Mouse (Mus musculus) heart, postnatal 36 days (tissue): ENCODE data around the gene Gprc5b. TPM values are rescaled to one million over a fixed set of nuclear protein-coding genes. Genes with fewer than 3 reads are reported as not detected.

ENCODE experiments used
- DNase-seq, 2 experiments: peaks; one replicate each; pipeline ENCODE4 v3.0.0; 2021 to 2022
- intact Hi-C: fragments of 180-260 bp; cut with DNase I; formaldehyde crosslinking; loops from one replicate; pipeline ENCODE4 v1.15.1; 2025
- total RNA-seq, 2 experiments: library from RNA; stranded (reverse); gene quantifications; 2 replicates each; pipeline ENCODE4 v1.2.3; 2021

Gprc5b gene
- 10 to 100 TPM; 14.7 to 15.6 TPM for total RNA-seq

DNA sequence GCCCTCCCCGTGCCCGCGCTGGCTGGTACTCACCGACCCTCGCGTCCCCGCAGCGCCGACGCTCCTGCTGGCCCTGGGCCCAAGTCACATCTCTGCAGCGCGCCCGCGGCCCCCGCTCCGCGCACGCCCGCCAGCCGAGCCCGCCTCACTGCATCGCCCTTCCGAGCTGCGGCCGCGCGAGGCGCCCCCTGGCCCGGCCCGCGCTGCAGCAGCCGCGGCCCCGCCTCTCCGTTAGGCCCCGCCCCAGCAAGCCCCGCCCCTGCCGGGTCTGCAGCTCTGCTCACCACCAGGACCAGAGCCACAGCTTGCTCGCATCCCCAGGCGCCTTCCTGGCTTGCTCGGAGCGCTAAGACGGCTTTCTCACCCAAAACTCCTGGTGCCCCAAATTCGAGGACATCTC, at the start of gene Gprc5b:
TSS of gene Gprc5b (minus strand) at position 205 of the 400 bp plus-strand sequence.
- intact Hi-C loops: loop anchor here (2.0 kb wide), 3 partner anchors 18 to 140 kb away; partner anchors contain the start of gene Iqck
- peak; percentile 90 to 94 for DNase-seq

DNA sequence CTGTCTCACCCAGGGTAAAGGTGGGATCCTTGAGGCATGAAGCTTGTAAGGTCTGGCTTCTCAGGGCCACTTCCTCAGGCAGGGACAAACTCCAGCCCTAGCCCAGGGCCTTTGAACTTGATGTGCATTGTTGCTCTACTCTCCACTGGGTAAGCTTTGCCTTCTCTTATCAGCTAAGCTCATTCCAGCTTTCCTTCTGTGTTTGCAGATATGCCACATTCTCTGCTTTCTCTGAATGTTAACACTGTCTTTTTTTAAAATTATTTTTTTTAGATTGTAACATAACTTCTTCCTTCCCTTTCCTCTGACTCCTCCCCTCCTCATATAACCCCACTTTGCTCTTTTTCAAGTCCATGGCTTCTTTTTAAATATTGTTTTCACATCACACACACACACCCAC, 46.5 kb upstream of the Gprc5b start:
- no peak for DNase-seq
- intact Hi-C loops: no loop called here

DNA sequence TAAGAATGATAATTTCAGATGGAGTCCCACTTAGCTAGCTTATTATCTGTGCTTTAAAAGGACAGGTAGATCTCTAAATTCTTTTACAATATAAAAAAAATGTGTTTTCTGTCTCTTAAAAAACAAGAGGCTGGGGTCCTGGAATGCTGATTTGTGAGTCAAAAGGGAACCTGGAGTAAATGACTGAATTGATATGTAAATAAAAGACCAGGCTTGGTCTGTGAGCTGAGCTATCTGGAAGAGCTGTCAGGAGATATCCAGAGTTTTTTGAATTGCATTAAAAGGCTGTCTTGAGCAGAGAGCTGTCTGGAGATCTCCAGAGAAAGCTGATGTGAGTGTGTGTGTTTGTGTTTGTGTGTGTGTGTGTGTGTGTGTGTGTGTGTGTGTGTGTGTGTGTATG, 42.6 kb upstream of the Gprc5b start:
- intact Hi-C loops: no loop called here
- DNase-seq: no peak

DNA sequence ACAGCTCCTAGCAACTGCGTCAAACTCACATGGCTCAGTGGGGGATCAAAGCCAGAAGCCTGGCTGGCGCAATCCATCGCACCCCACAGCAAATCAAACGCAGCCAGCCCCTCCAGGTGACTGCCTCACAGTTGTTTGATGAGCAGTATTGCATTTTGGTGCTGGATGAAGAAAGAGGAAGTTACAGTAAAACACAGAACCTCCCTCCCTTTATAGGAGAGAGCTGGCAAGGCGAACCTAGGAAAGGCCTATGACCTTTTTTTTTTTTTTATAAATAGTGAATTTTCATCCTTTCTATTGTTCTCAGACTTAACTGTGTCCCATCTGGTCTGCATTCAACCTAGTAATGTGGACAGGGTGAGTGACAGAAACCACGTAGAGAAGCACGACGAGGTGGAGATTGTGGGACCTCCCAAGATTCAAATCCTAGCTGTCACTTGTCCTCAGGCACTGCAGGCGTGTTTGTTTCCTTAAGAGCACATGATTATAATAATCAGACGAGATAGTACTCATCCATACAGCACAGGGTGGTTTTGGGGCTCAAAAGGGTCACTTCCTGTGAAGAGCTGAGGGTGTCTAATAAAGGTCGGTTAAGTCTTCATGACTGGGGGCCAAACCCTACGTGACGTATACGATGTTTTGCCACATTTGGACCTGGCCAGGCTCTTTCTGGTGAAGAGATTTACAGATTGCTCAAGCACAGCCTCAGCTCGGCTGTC, 39.4 kb upstream of the Gprc5b start:
- no peak for DNase-seq
- intact Hi-C loops: no loop called here

DNA sequence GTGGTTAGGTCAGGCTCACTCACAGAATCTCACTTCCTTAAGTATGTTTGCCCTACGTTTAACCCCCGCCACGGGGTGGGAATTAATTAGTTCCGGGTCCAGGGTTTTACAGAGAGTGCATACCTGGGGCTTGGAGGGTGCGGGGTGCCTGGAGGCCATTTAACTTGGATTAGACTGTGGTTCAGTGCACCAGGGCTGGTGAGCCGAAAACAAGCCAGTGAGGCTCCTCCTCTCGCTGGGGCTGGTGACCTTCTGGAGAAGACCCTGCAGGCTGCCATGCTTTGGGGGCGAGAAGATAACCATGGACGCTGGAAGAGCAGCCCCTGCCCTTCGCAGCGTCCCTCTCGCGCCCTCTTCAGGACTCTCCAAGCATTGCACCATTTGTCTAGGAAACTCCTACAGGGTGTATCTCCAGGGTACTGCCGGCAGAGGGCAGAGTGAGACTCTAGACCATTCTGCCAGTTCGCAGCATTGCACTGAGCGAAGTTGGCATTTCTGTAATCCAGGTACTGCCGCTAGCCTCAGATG, 28.4 kb upstream of the Gprc5b start:
- DNase-seq: peak; percentile 7 to 45
- intact Hi-C loops: loop anchor here (10.0 kb wide), 1 partner anchor 161 kb away; the partner anchor contains the start of gene Gpr139

DNA sequence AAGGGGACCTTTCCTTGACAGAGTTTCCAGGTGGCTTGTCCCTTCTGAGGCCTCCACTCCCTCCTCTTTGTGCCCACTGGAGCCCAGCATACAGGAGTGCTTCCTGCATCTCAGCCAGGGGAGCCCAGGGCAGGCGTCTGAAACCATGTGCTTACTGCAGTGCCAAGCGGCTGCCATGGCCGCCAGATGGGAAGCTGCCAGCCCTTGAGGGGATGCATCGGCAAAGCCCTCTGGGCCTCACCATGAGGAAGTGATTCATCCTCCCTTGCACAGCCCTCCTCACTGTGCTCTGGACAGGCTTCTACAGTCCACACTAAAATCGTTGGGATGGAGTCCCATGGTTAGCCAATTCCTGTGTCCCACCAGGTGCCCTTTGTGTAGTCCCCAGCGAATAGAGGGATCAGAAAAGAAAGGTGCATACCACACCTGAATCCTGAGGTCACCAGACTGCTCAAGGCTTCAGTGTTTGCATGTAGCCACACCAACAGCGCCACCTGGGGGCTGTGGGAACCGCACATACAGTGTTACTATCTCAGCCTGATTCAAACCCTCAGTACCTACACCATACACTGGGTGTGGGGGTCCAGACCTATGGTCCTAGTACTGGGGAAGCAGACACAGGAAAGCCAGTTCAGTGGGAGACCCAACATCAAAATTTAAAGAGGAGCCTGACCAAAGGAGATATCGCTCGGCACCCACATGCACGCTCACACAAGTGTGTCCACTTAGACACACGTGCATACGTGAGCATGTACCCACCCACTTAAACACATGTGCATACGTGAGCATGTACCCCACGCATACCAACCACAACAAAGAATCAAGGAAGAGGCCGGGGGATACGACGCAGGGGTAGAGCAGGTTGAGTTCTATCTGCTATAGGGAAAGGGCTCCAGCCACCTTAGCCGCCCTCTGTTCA, 27.5 kb upstream of the Gprc5b start:
- intact Hi-C loops: loop anchor here (10.0 kb wide), 1 partner anchor 162 kb away; the partner anchor contains the start of gene Gpr139

DNA sequence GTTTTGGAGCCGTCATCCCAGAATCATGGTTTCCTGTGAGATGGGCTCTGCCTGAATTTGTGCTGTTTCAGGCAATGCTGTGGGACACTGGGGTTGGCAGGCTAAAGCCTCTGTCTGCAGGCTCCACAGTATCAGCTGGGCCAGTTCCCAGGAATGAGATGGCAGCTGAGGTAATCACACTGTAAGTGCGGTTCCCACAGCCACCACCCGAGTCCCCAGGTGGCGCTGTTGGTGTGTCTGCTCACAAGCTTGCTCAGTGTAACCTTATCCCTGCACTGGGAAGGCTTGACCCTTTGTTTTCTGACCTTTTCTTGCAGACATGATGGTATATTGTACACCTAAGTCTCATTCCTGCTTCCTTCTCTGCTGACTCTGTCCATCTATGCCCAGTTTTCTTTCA, 24.5 kb upstream of the Gprc5b start:
- DNase-seq: peak; percentile 21 to 45
- intact Hi-C loops: loop anchor here (5.0 to 10.0 kb wide), 2 partner anchors 408 to 495 kb away; partner anchors contain the start of gene Acsm5

More for the DNA sequence above, 27.5 kb upstream of the Gprc5b start:
- peak in 1 of 2 experiments; percentile 31 for DNase-seq

DNA sequence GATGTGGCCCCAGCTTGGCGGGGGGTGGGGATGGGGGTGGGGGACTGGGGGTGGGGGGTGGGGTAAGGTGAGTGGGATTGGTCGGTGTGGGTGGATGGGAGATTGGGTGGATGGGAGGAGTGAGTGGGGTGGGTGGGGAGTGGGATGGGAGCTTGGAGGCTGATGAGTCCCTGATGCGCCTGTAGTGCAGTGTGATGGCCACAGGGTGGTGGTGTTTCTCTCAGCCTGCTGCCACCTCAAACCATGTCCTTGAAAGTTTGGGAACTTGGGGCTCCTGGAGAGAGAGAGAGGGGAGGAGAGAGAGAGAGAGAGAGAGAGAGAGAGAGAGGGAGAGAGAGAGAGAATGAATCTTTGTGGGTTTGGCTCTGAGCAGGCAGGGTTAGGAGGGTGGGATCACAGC, 20.7 kb upstream of the Gprc5b start:
- DNase-seq: no peak
- intact Hi-C loops: loop anchor here (5.0 to 10.0 kb wide), 2 partner anchors 412 to 499 kb away; partner anchors contain the start of gene Acsm5

DNA sequence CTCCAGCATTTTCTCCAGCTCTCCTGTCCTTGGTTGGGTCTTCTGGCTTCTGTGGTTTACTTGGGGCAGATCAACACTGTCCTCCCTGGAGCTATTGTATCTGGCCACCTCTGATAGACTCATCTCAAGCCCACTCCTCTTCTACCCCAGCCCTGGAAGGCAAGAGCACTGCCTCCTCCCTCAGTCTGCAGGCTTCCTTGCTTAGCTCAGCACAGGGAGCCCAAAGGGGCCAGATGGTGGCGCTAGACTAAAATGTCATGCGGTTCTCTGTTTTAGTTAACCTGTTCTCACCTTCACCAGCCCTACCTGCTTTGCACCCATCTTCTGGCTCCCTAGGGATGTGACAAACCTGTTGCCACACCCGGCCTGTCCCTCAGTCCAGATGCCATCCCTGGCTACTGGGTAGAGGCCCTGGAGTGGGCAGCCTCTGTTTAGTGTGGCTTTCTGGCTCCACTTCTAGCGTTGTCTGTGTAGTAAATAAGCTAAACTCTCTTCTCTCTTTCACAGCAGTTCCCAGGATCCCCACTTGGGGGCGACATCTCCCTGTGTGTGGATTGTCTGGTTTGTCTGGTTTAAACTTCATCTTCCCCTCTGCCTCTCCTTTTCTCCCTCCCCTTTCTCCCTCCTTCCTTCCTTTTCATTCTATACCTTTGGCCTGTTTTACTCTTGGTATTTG, 16.0 kb upstream of the Gprc5b start:
- peak; percentile 63 to 76 for DNase-seq
- intact Hi-C loops: loop anchor here (10.0 kb wide), 1 partner anchor 504 kb away; the partner anchor contains the start of gene Acsm5

DNA sequence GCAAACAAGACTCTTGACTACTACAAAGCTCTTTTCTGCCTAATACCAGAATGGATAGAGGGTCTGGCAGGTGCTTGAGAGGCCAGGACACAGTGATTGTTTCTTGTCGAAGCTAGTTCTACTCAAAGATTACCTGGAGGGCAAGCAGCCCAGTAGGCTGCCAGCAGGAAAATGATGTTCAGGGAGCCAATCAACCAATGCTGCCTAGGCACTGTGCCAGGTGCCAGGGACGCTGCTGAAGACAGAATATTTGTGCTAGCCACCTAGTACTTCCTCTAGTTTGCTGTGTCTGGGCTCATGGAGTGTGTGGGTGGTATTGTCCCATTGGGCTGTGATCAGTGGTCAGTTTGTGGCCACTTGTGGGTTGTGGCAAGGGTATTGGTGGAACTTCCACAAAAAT, 7.5 kb upstream of the Gprc5b start:
- intact Hi-C loops: no loop called here
- DNase-seq: no peak

DNA sequence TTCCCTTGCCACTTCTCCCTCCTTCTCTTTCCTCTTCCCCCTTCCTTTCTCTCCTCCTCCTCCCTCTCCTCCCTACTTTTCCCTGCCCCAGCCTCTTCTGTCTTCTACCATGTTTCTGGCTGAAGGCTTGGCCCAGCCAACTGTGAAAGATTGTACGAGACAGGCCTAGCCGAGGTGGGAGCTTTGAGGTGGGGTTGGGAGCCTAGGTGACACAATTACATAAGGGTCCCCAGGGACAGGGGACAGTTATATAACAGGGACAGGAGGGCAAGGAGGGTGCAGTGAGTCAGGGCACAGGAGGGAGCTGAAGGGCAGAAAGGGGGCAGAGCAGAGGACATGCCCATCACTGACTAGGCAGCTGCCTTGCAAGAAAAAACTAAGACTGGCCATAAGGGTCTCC, 7.0 kb upstream of the Gprc5b start:
- intact Hi-C loops: no loop called here
- no peak for DNase-seq

DNA sequence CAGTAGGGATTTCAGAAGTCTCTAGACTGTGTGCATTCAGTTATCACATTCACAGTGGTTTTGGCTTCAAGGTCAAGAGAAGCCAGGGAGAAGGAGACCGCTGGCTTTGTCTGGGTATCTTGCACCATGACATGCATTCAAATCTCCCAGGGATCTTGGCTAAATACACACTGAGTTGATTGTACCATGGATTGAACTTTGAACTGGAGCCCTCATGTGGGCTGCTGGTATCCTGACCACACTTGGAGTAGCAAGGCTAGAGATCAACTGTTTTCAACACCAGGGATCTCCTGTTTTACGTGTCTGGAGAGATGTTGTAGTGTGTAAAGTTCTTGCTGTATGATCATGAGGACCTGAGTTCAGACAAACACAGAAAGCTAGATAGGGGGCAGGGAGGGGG, 4.8 kb upstream of the Gprc5b start:
- DNase-seq: no peak
- intact Hi-C loops: no loop called here

DNA sequence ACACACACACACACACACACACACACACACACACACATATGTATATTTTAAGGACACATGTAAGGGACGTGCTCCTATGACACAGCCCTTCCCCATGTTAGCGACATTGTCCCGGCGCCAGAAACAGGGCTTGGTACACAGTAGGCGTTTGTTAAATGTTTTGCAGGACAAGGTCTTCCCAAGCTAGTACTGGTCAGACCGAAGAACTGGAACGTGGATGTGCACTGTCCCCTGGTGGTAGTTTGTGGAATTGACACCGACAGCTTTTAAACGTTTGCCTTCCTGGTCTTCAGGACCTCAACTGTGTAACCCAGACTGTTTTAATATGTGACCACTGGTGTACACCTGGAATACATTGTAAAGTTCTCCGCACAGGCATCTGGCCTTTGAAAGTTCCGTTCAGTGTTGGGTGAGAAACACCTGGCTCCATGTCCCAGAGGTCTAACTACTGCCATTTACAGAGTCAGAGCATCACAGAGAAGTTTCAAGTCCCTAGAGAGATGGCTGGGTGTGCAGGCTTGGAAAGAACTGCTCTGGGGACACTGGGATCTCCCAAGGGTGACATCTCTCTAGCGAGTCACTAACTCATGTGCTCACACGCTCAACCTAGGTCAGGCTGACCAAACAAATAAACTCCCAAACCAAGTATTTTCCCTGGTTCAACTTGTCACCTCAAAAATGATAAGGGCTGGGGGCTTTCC, 1.3 kb upstream of the Gprc5b start:
- DNase-seq: peak; percentile 84 to 87
- intact Hi-C loops: loop anchor here (1.0 kb wide), 2 partner anchors 230 to 256 kb away; partner anchors contain the start of gene Vps35l

DNA sequence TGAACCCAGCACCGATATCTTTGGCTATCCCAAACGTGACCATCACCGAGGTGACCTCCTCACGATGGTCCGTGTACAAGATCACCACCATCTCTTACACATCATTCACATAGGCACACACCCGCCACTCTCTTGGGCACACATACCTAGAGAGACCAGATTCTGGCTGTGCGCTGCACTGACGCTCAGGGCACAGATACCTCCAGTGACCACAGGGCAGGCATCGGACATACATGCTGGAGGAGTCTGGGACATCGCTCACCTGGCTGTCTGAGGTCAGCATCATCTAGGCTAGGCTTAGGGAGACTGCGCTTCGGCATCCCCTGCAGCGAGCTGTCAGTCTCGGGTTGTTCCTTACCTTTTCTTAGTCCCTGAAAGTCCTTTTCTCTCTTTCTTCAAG, 660 bp upstream of the Gprc5b start:
- no peak for DNase-seq
- intact Hi-C loops: loop anchor here (1.0 to 2.0 kb wide), 5 partner anchors 19 to 255 kb away; partner anchors contain the start of genes Iqck and Vps35l

DNA sequence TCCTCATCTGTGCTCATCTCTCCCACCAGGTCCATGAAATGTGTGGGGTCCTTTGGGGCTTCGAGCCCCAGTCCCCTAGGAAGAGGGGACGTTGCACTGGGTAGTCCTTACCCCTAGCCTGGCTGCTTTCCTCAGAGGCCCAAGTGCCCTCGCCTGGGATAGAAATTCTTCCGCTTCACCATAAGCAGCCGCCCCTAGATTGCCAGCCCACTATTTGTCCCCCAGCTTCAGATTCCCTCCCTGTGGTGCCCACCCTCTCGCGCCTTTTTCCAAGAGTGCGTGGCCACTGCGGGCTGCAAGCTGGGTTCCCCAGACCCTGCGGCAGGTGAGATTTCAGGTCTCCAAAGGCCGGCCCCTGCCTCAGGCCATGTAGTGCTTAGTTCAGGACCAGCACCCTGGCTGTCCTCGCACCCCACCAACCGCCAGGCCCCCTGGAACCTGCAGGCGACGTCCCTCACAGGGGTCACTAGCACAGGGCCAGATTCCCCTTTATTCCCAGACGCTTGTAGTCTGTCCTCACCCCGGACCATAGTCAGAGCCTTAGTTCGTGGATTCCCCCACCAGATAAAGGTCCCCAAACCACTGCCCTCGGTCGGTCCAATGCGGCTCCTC, 674 bp downstream of the Gprc5b start:
- peak; percentile 26 to 49 for DNase-seq
- intact Hi-C loops: loop anchor here (2.0 kb wide), 3 partner anchors 18 to 140 kb away; partner anchors contain the start of gene Iqck

DNA sequence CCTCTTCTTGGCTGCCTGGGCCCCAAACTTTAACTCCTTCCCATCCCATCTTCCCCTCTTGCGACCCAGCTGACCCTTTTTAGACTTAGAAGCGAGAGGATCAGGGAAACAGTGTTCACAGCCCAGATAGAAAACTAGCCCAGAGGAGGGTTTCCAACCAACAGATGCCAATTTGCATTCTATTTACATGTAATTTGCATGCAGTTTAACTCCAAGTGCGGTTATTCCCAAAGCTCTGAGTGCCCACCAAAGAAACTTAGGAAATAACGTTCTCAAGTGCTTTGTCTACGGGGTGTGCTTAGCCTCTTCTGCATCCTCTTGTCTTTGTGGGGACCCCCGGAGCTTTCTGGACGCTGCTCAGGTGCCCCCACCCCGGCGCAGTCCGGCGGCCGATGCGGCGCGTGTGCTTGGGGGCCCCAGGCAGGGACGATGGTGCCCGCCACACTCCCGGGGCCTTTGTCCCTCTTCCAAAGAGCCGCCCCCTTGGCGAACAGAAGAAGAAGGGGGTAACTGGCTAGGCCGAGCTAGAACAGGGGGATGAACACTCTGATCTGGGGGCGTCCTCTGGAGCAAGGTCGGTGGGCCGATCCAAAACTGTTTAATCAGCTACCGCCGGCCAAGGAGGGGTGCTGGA, 1.3 kb downstream of the Gprc5b start:
- DNase-seq: peak in 1 of 2 experiments; percentile 26
- intact Hi-C loops: loop anchor here (2.0 kb wide), 3 partner anchors 17 to 139 kb away; partner anchors contain the start of gene Iqck

DNA sequence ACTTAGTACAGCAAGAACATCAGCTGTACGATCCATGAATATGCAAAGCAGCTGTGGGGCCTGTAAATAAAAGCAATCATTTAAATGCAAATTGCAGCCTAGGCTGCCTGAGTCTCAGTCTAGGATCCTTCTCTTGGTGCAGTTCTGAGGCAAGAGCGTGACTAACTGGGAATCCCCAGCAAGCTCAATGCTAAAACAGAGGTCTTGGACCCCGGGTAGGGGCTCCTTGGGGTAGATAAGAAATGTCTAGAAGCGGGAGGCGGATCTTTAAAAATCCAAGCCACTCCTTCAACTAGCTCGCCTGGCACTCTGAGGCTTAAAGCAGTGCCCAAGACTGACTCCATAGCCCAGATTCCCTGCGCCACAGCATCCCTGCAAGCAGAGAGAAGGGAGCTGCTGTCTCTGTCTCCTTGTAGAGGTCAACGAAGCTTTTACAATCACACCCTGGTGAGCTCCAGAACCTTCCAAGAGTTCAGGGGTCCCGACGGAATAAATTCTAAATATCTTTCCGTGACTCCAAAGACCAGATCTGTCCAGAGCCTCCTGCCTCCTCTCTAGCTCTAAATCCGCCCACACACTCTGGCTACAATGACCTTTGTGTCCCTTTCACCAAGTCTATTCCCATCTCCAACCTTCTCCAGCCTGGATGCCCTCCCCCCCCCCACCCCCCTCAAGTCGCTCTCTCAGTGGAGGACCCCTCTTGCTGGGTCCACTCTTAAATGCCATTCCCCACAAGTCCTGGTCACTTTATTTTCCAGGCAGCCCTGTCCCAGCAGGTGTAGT, 2.2 kb downstream of the Gprc5b start:
- intact Hi-C loops: no loop called here
- no peak for DNase-seq

DNA sequence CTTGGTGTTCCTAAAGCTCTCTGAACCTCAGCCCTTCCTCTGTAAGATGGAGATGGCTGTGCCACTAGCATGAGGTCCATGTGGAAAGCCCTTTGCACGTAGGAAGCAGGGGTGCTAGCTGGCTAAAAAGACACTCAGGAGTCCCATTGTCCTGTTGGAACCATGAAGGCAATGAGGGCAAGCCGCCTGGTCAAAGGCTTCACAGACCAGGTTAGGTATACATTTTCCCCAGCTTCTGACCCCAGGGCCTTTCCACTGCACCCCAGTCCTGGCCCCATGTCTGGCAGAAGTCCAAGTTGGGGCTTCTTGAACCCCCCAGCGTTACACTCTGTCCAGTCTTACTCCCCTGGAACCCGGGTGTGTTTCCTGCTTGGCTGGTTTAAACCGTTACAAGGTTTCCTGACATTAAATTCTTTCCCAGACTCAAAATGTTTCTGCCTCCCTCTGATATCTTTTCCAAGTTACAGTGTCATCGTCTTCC, 2.9 kb downstream of the Gprc5b start:
- DNase-seq: no peak
- intact Hi-C loops: no loop called here
